Mouse (Mus musculus) brain, embryonic 14.5 days (tissue): ENCODE measurements around the gene Aff3. TPM values are rescaled to one million over a fixed set of nuclear protein-coding genes. Genes with fewer than 3 reads are reported as not detected.
A peak's percentile ranks its signal among the peaks of the same experiment; 100 is the strongest.

Experiments
- DNase-seq: peaks from one replicate; pipeline ENCODE4 v3.0.0-alpha.2; 2011; ENCODE audit warnings: low read depth
- CTCF ChIP-seq: fragments of 200-500 bp; IDR thresholded peaks from 2 replicates; pipeline ENCODE4 v1.5.1; 2012; ENCODE audit warnings: inconsistent platforms, mild to moderate bottlenecking, moderate library complexity, borderline replicate concordance; ENCODE audit not compliant: insufficient read depth, insufficient read length; ENCODE audit errors: extremely low read depth
- POLR2A ChIP-seq: fragments of 200-500 bp; IDR thresholded peaks from 2 replicates; pipeline ENCODE4 v1.6.1; 2012; ENCODE audit warnings: mild to moderate bottlenecking, inconsistent platforms, borderline replicate concordance; ENCODE audit not compliant: poor library complexity, insufficient read depth, insufficient read length, severe bottlenecking; ENCODE audit errors: extremely low read depth
- polyA plus RNA-seq: library from polyadenylated mRNA; depleted of rRNA; stranded (reverse); fragments of >200 nt; gene quantifications from 2 replicates; pipeline ENCODE4 v1.2.3, GENCODE M21; 2012

Aff3 gene
- polyA plus RNA-seq, 1 experiment = 52.5 TPM

DNA sequence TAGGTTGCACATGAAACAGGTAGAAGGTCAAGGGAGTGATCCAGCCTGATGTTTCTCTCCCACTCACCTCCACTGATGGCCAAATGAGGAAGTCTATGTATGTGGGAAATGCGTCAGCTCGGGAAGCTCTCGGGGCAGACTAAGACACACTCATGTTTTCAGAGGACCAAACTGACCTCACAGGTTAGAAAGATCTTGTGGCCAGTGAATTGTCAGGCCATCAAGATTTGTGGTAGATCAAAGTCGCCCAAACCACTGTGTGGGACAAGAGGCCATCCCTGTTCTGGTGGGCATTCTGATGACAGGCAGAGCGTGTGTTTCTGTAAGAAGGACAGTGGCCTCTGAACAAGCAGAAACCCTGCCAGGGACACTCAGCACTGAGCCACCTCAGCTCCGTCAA lies 175.0 kb downstream of the Aff3 start:
- no peak for DNase-seq

DNA sequence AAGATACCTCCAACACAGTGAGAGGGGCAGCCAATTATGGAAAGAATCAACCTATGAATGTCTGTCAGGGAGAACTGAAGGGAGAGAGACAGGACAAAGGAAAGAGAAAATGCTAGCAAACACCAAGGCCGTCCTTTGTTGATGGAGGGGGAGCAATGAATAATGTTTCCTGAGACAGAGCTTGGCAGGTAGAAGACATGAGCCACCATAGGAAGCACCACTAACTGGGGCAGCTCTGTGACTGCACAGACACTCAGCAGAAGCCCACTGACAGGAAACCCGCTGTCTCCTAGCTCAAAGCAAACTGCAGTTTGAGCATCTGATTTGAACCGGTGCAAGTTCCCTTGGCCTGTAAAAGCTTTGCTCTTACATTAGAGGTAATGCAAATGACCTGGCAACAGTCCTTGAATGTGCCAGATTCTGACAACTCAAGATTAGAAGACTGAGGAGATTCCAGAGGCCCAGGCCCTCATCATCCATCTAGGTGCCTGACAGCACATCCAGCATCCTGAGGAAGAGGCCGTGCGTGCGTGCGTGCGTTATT lies 176.0 kb downstream of the Aff3 start:
- DNase-seq = peak; percentile 71
- TF ChIP-seq POLR2A = no peak
- TF ChIP-seq CTCF = no peak

More for the DNA sequence above, 175.0 kb downstream of the Aff3 start:
- TF ChIP-seq CTCF = no peak
- TF ChIP-seq POLR2A = no peak

GRCm38 (mm10) chr1:38487884-38488283 lies 176.9 kb downstream of the Aff3 start:
- TF ChIP-seq POLR2A (no peak), CTCF (no peak)

GRCm38 (mm10) chr1:38483191-38483590 lies 181.6 kb downstream of the Aff3 start:
- no peak for DNase-seq
- TF ChIP-seq CTCF (no peak), POLR2A (no peak)

More at GRCm38 (mm10) chr1:38487884-38488283, 176.9 kb downstream of the Aff3 start:
- no peak for DNase-seq

- TF ChIP-seq POLR2A = no peak
- TF ChIP-seq CTCF = no peak
- peak; percentile 27 for DNase-seq
These were observed 186.5 kb downstream of the Aff3 start for GRCm38 (mm10) chr1:38478246-38478743.

GRCm38 (mm10) chr1:38470817-38471216 lies 193.9 kb downstream of the Aff3 start:
- TF ChIP-seq POLR2A (no peak), CTCF (no peak)
- DNase-seq = no peak

GRCm38 (mm10) chr1:38470166-38470565 lies 194.6 kb downstream of the Aff3 start:
- TF ChIP-seq CTCF = no peak

GRCm38 (mm10) chr1:38467305-38468083 lies 197.3 kb downstream of the Aff3 start:
- DNase-seq = peak; percentile 66
- no peak for TF ChIP-seq CTCF
- no peak for TF ChIP-seq POLR2A

More at GRCm38 (mm10) chr1:38470166-38470565, 194.6 kb downstream of the Aff3 start:
- DNase-seq = no peak

DNA sequence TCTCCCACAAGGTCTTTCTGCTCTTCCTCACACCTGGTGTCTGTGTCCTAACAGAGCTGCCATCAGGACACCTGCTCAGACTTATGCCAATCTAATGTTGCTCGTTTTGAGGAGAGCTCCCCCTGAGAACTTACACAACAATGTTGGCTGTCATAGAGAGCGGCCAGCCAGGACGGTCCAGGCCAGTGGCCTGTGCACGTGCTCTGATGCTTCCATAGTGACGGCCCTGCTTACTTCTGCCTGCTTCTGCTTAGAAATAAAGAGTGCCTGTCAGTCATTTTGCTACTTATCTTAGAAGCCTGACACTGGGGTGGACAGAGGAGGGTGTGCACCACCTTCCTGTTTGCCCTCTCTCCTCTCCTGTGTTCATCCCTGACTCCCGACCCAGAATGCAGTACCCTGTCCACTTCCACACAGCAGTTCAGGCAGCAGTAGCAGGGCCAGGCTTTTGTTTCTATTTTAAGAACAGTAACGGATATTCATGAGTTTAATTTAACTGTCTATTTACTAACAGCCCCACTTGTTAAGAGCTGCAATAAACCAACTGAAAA lies 208.0 kb downstream of the Aff3 start:
- TF ChIP-seq CTCF = no peak
- TF ChIP-seq POLR2A = no peak
- no peak for DNase-seq

GRCm38 (mm10) chr1:38454921-38455320 lies 209.8 kb downstream of the Aff3 start:
- DNase-seq = no peak
- TF ChIP-seq CTCF (no peak), POLR2A (no peak)

GRCm38 (mm10) chr1:38451367-38451766 lies 213.4 kb downstream of the Aff3 start:
- TF ChIP-seq POLR2A (no peak), CTCF (no peak)
- DNase-seq = no peak

- DNase-seq = peak; percentile 92
- no peak for TF ChIP-seq POLR2A
- no peak for TF ChIP-seq CTCF
These were observed 214.1 kb downstream of the Aff3 start for GRCm38 (mm10) chr1:38450677-38451076.

DNA sequence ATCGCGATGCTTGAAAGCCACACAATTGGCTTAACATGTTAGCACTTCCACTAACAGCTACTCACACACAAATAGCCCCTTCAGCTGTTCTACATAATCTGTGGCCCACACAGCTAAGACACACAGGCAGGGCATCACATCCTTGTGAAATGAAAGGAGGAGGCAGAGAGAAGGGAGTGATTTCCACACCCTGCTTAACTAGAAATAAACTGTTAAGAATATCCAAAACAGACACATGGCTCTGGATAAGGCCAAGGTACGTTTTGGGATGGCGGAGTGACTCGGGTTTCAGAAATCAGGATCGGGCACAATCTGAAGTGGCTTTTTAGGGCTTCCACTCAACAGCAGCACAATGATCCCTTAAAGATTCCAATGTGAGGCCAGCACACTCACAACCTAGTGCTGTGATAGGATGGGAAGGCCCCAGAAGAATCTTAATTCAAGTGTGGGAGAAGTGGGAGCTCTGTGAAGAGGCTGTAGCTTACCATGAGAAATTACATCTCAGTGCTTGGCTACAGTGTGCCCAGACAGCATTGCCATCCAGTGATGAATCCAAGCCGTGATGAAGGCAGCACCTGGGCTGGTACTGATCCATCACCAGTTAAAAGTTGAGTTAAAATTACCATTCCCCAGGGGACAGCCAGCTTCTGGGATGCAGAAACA lies 214.8 kb downstream of the Aff3 start:
- TF ChIP-seq POLR2A (no peak), CTCF (no peak)
- no peak for DNase-seq

DNA sequence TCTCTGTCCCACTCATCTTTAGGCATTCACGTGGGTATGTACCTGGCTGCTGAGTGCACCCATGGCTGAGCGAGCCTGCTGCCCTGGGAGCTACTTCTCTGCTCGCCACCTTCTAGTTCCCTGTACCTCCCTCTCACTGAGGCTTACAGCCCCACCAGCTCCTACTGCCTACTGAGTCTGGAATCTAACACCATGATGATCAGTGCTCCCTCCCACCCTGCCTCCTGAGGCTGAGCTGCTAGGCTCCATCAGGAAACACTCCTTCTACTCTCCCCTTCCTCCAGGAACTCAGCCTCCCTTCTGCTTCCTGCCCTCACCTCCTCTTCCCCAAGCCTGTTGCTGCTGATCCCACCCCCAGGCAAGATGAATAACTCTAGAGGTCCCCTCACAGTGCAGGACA lies 215.9 kb downstream of the Aff3 start:
- no peak for DNase-seq
- TF ChIP-seq CTCF (no peak), POLR2A (no peak)

DNA sequence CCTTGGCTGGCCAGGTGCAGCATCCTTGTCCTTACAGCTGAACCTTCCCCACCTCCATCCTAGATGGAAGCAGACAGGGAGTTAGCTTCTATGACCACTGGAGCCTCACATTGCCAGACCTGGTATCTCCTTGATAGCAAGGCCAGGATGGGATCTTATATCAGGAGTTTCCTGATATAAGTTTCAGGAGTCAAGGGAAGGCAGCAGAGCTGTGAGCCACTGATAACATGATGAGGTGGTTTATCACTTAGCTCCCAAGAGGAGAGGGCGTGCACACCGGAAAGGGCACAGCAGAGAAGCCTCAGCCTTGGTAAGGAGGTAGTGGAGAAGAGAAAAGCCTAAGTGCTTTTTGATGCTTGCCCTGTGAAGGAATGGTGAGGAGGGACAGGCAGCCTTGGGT lies 217.2 kb downstream of the Aff3 start:
- no peak for TF ChIP-seq CTCF
- no peak for TF ChIP-seq POLR2A
- DNase-seq = no peak
